Mouse (Mus musculus): ENCODE data around the gene Col15a1. TPM values are rescaled to one million over a fixed set of nuclear protein-coding genes. Genes with fewer than 3 reads are reported as not detected.

Col15a1 gene
- total RNA-seq, 2 experiments from 2014 or later = 16.0 TPM

- DNase-seq (ENCODE audit: low spot score in 2 of 2) = no peak
Measured at GRCm38 (mm10) chr4:47261919-47262318, 54.0 kb downstream of the Col15a1 start.

GRCm38 (mm10) chr4:47265555-47265954, 57.6 kb downstream of the Col15a1 start:
- no peak for DNase-seq (ENCODE audit: low spot score in 2 of 2)

- DNase-seq (ENCODE audit: low spot score in 2 of 2) = no peak
Measured at GRCm38 (mm10) chr4:47272452-47273130, 64.6 kb downstream of the Col15a1 start.

- DNase-seq (ENCODE audit: low spot score in 2 of 2) = no peak
Measured at GRCm38 (mm10) chr4:47273795-47274194, 65.8 kb downstream of the Col15a1 start.

GRCm38 (mm10) chr4:47274911-47275310, 67.0 kb downstream of the Col15a1 start:
- no peak for DNase-seq (ENCODE audit: low spot score in 2 of 2)

GRCm38 (mm10) chr4:47278397-47278796, 70.4 kb downstream of the Col15a1 start:
- DNase-seq (ENCODE audit: low spot score in 2 of 2) = no peak

- DNase-seq (ENCODE audit: low spot score in 2 of 2) = no peak
Measured at GRCm38 (mm10) chr4:47279085-47279707, 71.2 kb downstream of the Col15a1 start.

GRCm38 (mm10) chr4:47280126-47280525, 72.2 kb downstream of the Col15a1 start:
- no peak for DNase-seq (ENCODE audit: low spot score in 2 of 2)

GRCm38 (mm10) chr4:47281920-47282682, 74.1 kb downstream of the Col15a1 start:
- DNase-seq (ENCODE audit: low spot score in 2 of 2) = no peak

- DNase-seq (ENCODE audit: low spot score in 2 of 2) = no peak
Measured at GRCm38 (mm10) chr4:47284311-47284710, 76.3 kb downstream of the Col15a1 start.

- no peak for DNase-seq (ENCODE audit: low spot score in 2 of 2)
Measured at GRCm38 (mm10) chr4:47284874-47285273, 76.9 kb downstream of the Col15a1 start.

GRCm38 (mm10) chr4:47286599-47287147, 78.7 kb downstream of the Col15a1 start:
- no peak for DNase-seq (ENCODE audit: low spot score in 2 of 2)

GRCm38 (mm10) chr4:47287468-47287867, 79.5 kb downstream of the Col15a1 start:
- DNase-seq (ENCODE audit: low spot score in 2 of 2) = no peak

GRCm38 (mm10) chr4:47288306-47288705, 80.3 kb downstream of the Col15a1 start:
- DNase-seq (ENCODE audit: low spot score in 2 of 2) = no peak

- no peak for DNase-seq (ENCODE audit: low spot score in 2 of 2)
Measured at GRCm38 (mm10) chr4:47289526-47289925, 81.6 kb downstream of the Col15a1 start.

- no peak for DNase-seq (ENCODE audit: low spot score in 2 of 2)
Measured at GRCm38 (mm10) chr4:47290448-47290847, 82.5 kb downstream of the Col15a1 start.

- peak; percentile 76 to 79 for DNase-seq (ENCODE audit: low spot score in 2 of 2)
Measured at GRCm38 (mm10) chr4:47291013-47291412, 83.1 kb downstream of the Col15a1 start.

- DNase-seq (ENCODE audit: low spot score in 2 of 2) = peak in 1 of 2 experiments; percentile 14
Measured at GRCm38 (mm10) chr4:47292956-47293355, 85.0 kb downstream of the Col15a1 start.

- DNase-seq (ENCODE audit: low spot score in 2 of 2) = peak; percentile 41 to 54
Measured at GRCm38 (mm10) chr4:47293771-47294543, 86.0 kb downstream of the Col15a1 start.

GRCm38 (mm10) chr4:47294544-47295070, 86.6 kb downstream of the Col15a1 start:
- no peak for DNase-seq (ENCODE audit: low spot score in 2 of 2)

- DNase-seq (ENCODE audit: low spot score in 2 of 2) = no peak
Measured at GRCm38 (mm10) chr4:47295547-47295946, 87.6 kb downstream of the Col15a1 start.
